Mouse (Mus musculus) urinary bladder, adult 18-20 months (tissue): ENCODE results near the gene Ndufv2.
A peak's percentile ranks its signal among the peaks of the same experiment; 100 is the strongest.
"Not testable (repeated sequence)": the region's sequence is repeated elsewhere in the genome, so short reads cannot be mapped to it uniquely, and the experiment has no call there.

Source experiments
- DNase-seq, 2 experiments: peaks; one replicate each; pipeline ENCODE4 v3.0.0; 2022; ENCODE audit warnings: low spot score in 2 of 2, mixed read lengths in 2 of 2

The Ndufv2 gene

DNA sequence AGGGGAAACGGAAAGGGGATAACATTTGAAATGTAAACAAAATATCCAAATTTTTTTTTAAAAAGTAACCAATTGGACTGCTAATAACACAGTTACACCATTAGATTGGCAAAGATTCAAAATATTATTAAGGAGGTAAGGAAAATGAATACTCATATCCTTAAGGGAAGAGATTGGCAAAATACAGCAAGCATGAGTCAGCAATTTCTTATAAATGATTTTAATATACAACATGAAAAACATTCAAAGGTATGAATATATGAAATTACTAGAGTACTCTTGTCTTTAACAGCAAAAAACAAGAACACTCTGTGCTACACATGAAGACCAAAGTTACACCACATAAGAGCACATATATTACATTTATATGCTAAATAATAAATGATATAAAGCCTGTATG is 16.3 kb downstream of the Ndufv2 start:
- no peak for DNase-seq

DNA sequence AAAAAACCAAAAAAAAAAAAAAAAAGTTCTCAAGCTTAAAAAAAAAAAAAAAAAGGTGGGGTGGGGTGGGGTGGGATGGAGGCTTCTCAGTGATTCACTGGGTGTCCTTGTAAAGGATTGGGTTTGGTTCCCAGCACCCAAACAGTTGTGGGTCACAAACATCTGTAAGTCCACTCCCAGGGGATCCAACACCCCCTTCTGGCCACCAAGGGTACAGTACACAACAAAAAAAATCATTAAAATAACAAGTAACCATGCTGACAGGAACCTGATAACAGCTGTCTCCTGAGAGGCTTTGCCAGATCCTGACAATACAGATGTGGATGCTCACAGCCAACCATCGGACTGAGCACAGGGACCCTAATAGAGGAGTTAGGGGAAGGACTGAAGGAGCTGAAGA is 16.9 kb downstream of the Ndufv2 start:
- no peak for DNase-seq

DNA sequence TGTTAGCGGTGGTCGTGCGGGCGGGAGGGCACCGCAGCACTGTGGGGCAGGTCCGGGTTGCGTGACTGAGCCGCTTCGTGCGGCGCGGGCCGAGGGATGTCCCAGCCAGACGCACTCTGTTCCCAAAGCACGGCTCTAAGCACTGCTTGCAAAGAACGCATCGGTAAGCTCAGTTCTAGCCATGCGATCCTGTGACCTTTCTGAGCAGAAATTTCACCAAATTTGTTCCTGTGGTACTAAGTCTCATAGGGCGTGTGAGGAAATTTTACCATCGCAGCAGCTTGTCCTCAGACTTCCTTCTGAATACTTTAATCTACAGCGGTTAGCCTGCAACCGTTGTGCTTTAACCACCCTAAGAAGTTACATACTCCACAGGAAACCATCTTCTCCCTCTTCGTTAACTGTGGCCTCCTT is 23.9 kb downstream of the Ndufv2 start:
- DNase-seq = no peak

DNA sequence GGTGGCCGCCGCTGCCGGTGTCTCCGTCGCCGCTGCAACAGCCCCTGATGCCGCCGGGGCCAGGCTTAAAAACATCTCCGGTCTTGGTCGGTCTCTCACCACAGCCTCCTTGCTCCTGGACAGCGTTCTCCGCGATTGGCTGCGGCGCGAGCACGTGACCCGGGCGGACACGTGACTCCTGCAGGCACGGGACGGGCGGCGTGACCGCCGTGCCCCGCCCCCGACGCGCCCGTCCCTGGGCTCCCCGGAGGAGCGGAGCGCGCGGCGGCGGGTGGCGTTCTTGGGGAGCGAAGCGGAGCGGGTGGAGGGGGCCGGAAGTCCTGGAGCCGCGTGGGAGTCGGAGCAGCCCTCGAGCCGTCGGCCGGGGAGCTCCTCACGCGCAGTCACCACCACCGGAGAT is 24.4 kb downstream of the Ndufv2 start, which contains the start of gene Ankrd12:
Gene Ankrd12 (minus strand): TSS at position 156 of the 400 bp plus-strand sequence.
- peak; percentile 94 to 95 for DNase-seq

DNA sequence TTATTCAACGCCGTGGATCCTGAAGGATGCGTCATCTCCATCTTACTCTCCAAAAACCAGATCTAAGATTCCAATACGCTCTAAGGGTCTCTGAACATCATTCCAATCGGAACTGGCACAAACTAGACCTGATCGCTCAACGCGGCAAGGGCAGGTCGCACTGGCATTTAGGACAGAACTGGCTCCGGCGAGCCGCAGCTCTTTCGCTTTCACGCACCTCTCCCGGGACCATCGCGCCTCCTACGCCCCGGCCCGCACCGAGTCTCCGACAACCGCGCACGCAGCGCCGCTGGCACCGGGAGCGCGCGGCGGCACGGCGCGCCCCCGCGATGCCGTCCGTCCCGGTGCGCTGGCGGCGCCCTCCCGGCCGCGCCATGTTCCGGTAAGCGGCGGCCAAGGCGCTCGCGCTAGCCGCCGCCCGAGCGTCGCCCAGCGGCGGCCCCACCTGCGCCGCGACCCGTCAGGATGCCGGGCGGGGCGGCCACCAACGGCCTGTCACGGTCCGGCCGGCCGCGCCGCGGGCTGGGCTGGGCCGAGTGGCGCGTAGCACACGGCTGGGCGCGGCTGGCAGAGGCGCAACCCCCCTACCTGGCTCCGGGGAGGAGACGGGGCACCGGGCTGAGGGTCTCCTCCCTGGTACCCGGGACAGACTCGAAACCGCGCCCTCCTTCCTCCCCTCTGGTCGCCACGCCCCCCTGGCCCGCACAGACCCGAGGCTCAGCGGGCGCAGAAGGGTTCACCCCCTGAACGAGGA is 25.0 kb downstream of the Ndufv2 start:
- peak; percentile 13 to 43 for DNase-seq

DNA sequence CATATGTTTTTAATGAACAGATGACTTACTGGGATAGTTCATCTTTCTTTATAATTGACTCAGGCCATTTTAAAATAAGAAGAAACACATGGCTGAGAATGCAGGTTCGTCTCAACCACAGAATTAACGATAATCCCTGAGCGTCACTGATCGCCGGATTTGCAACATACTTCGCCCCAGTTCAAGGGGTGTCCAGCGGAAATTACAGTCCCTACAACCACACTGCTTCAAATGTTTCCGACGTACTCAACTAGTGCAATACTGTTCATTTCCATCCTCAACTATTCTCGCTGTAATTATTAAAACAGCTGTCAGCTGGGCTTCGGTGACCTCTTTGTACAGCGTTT is 25.6 kb downstream of the Ndufv2 start:
- DNase-seq = no peak

DNA sequence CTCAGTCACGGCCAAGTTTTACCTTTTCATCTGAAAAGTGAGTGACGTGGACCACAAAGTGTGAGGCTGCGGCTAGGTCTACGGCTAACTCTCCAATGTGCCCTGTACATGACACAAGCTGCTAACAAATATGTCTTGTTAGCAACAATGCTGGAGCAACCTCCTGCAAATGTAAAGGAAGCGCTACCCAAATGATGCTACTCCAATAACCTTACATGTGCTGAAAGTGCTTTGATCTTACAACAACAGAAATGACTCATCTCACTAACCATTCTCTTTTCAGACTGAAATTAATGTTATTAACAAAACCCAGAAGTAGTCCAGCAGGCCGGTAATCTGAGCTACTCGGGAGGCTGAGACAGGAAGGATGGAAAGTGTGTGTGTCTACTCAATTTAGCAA is 27.4 kb downstream of the Ndufv2 start:
- no peak for DNase-seq

DNA sequence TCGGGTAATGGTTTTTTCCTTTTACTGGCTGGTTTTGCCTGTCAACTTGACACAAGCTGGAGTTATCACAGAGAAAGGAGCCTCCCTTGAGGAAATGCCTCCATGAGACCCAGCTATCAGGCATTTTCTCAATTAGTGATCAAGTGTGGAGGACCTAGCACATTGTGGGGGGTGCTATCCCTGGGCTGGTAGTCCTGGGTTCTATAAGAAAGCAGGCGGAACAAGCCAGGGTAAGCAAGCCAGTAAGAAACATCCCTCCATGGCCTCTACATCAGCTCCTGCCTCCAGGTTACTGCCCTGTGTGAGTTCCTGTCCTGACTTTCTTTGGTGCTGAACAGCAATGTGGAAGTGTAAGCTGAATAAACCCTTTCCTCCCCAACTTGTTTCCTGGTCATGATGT is 32.3 kb downstream of the Ndufv2 start:
- DNase-seq = not testable (repeated sequence)

DNA sequence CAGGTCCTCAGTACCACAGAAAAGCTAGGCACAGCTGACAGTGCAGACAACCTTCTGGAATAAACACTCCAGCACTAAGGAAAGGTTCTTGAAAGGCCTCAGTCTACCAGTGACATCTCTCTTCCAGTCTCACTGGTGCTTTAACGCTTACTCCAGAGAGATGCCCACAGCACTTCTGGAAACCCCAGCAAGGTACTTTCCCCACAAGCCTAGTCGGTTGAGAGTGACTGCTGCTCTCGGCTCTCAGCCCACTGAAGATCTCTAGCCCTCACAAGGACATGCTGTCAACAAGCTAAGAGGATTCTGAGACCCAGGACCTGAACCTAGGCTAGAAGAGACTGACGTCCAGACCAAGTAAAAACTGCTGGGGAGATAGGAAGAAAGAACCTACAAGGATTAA is 36.2 kb downstream of the Ndufv2 start:
- DNase-seq = no peak

DNA sequence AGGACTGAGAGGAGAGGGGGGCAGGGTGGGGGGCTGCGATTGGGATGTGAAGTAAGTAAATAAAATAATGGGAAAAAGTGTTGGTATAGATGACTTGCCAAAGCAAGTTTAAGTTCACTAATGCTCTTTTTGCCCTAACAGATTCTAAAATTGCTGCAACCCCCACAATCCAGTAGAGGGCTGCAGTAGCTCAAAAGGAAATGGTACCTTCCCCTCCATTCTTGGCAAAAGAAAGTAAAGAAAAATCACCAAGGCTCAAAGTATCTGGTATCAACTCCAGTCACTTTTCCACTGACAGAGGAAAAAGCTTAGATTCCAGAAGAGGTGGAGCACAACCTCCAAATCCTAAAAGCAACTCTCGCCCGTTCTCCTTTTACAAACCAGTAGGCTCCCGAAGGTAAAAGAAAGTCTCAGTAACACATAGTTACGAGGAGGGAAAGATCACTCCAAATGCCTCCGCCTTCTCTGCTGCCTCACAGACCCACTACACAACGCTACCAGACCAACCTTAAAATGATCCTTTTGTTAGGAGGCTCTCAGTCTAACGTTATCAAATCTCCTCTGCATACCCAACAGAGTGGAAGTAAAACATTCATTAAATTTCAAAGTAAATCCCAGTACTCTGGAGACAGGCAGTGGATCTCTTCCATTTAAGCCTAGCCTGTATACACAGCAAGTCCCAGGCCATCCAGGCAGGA is 40.0 kb downstream of the Ndufv2 start:
- no peak for DNase-seq

DNA sequence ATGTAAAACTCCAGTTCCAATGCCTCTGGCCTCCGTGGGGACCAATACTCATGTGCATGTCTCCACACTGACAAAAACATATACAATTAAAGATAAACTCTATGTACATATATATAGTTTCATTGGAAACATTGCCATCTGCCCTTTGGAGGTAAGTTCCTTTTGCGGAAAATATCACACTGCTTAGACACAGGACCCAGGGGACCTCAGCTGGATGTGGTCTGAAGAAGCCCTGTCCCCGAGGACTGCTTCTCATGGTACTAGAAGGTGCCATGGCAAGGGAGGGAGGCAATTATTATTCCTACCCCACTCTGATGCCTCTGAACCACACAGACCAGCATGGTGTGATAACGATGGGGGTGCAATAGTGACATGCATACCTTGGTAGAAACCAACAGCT is 43.2 kb downstream of the Ndufv2 start:
- no peak for DNase-seq

DNA sequence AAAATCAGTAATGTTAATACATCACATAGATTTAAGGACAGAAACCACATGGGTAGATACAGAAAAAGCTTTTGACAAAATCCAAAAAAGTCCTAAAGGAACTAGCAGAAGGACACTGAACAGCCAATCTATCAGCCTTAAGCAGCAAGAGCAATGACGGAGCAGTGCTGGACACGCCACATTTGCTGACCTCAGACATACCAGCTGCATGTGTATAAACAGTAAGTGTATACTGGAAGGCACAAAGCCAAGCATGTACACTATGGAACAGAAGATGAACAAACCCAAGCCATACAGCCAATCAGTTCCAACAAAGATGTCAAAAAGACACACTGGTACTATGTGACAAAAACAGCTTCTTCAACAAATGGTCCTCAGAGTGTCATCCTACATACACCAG is 44.2 kb downstream of the Ndufv2 start:
- DNase-seq = no peak

DNA sequence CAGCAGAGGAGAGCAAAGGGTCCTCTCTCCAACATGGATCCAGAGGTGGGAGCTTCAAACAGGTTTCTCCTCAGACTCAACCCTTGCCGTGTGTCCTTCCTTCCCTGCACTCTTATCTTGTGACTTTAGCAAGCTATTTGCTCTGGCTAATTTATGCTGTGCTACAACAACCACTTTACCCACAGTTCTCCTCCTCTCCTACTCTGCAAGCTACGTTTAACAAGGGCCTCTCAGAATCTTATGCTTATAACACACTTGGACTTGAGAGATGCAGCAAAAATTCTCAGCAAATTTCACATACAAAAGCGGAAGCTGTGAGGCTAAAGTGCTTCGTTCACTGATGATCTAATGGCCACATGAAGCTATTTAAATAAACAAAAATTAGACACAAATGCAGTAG is 48.0 kb downstream of the Ndufv2 start:
- DNase-seq = no peak

DNA sequence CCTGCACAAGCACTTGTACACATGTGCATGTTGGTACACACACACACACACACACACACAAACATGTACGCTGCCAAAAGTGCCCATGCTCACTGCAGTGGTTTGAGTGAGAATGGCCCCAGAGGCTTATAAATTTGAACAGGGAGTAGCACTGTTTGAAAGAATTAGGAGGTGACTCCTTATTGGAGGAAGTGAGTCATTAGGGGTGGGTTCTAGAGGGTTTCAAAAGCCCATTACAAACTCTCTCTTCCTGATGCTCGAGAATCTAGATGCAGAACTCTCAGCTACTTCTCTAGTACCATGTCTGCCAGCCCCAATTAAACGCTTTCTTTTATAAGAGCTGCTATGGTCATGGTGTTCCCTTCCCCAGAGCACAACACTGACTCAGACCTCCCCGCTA is 52.6 kb downstream of the Ndufv2 start:
- DNase-seq = no peak

DNA sequence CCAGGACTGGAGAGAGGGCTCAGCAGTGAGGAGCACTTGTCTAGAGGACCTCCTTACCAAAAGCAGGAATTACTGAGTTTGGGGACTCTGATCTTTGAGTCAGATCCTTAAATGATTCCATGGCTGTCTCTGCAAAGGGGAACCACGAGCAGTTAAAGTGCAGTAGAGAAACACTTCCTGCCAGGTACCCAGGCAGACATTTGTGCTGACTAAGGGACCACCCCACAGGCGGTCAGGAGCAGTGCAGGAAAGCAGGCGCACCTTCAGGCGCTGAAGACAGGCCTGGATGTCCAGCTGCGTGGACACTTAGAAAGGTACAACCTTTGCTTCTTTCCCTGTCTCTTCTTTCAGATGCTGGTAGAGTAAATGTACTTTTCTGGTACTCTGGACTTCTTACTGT is 53.2 kb downstream of the Ndufv2 start:
- DNase-seq = no peak

DNA sequence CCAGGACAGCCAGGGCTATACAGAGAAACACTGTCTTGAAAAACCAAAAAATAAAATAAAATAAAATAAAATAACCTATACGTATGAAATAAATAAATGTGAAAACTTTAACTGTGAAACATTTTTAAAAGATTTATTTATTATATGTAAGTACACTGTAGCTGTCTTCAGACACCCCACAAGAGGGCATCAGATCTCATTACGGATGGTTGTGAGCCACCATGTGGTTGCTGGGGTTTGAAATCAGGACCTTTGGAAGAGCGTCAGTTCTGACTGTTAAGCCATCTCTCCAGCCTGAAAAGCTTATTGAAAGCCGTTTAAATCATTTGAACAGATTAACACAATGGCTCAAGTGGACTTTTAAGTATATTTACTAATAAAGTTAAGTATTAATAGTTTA is 57.7 kb downstream of the Ndufv2 start:
- DNase-seq = not testable (repeated sequence)

DNA sequence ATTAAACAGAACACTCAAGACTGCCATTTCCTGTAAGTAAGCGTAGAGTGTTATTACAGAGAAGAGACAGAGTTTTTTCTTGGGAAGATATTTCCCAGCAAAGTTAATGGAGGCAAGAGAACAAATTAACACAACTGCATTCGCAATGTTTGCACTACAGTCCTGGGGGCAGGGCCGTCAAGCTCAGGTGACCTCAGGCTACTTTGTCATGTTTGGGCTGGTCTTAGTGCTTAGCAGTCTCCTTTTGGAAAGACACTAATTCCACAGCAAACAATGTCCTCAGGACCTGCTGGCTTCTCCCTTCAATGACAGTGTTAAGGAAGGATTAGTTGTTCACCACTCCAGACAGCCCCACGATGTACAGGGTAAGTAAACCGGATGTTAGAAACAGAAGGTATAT is 60.3 kb downstream of the Ndufv2 start:
- DNase-seq = no peak

DNA sequence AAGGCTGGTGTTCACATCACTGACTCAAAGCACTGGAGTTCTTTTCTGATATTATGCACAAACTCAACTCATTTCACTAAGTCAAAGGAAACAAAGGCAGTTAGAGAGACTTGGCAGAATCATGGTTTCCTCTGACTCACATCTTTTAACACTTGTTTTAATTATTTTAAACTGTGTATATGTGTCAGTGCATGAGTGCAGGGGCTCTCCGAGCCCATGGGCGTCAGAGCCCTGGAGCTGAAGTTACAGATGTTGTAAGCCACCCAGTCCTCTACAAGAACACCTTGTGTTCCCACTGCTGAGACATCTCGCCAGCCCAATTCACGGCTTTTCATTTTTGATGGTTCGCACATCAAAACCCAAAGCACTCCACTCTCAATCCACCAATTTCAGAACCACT is 68.1 kb downstream of the Ndufv2 start:
- no peak for DNase-seq

DNA sequence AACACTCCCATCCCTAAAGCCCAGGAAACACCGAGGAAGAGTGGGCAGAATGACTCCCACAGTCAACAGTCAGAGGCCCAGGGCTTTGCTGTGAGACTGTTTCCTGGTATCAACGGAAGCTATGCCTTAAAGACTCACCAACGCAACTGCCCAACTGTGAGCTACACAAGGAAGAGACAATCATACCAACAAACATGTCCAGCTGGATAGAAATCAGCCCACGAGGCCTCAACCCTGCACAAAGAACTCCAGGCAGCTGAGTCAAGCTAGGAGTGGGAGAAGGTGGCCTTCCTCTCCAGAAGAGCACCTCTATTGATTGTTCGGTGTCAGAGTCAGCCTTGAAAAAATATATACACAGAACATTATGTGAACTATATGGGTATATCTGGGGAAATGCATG is 69.4 kb downstream of the Ndufv2 start:
- DNase-seq = no peak
